Mouse (Mus musculus) cerebellum, adult 2 months (tissue): Measurements from ENCODE around the gene Smtnl2. TPM values are rescaled to one million over a fixed set of nuclear protein-coding genes. Genes with fewer than 3 reads are reported as not detected.

Experiments
- DNase-seq, 2 experiments: peaks; one replicate each; pipeline ENCODE4 v3.0.0; 2021
- H3K27ac ChIP-seq: fragments of 200-500 bp; 2 replicates; pipeline ENCODE4 v1.5.1; 2012; ENCODE audit warnings: low read length, control low read depth, inconsistent platforms; ENCODE audit not compliant: insufficient read depth
- H3K27me3 ChIP-seq: fragments of 200-500 bp; 2 replicates; pipeline ENCODE4 v1.6.1; 2012; ENCODE audit warnings: inconsistent platforms, mild to moderate bottlenecking, low read length, moderate library complexity; ENCODE audit not compliant: control insufficient read depth, insufficient read depth
- H3K4me1 ChIP-seq: fragments of 200-500 bp; 2 replicates; pipeline ENCODE4 v1.6.1; 2011; ENCODE audit warnings: low read length; ENCODE audit not compliant: control insufficient read depth, insufficient read depth
- H3K4me3 ChIP-seq: fragments of 200-500 bp; replicated peaks from 2 replicates; pipeline ENCODE3; 2011; ENCODE audit warnings: mild to moderate bottlenecking, low read depth, low read length, control low read depth; ENCODE audit not compliant: insufficient read depth
- CTCF ChIP-seq: fragments of 200-500 bp; IDR thresholded peaks from 2 replicates; pipeline ENCODE4 v1.5.1; 2011; ENCODE audit warnings: low read depth, mild to moderate bottlenecking, control low read depth, low read length, moderate library complexity, borderline replicate concordance; ENCODE audit not compliant: insufficient read depth
- POLR2A ChIP-seq: fragments of 200-500 bp; IDR thresholded peaks from 2 replicates; pipeline ENCODE4 v1.6.1; 2011; ENCODE audit warnings: low read length, control low read depth, borderline replicate concordance; ENCODE audit not compliant: insufficient read depth
- WGBS: fragments of 180-500 bp; shearing (Covaris S2); methylation state at CpG from one replicate; pipeline ENCODE4 v1.1.7; 2018; 5-methylcytosine and 5-hydroxymethylcytosine counted together
- polyA plus RNA-seq: library from polyadenylated mRNA; depleted of rRNA; stranded (reverse); fragments of >200 nt; gene quantifications from 2 replicates; pipeline ENCODE4 v1.2.3, GENCODE M21; 2012

Smtnl2 gene
- polyA plus RNA-seq, 1 experiment: 1.6 TPM

- H3K4me1 ChIP-seq: no peaks in the 10 kb centered on the region
- no peaks in the 10 kb centered on the region for H3K27me3 ChIP-seq
- H3K27ac ChIP-seq: no peak overlapping the region
- 37% methylated on average over 8 of the region's 8 CpGs for WGBS
- no peak overlapping the region for H3K4me3 ChIP-seq
- TF ChIP-seq CTCF (no peak), POLR2A (no peak)
- no peak for DNase-seq
These were observed 6.7 kb upstream of the Smtnl2 start for GRCm38 (mm10) chr11:72418227-72418626.

- no peak overlapping the region for H3K27ac ChIP-seq
- no peak overlapping the region for H3K4me3 ChIP-seq
- WGBS: 42% methylated on average over 4 of the region's 4 CpGs
- no peaks in the 10 kb centered on the region for H3K4me1 ChIP-seq
- DNase-seq: no peak
- TF ChIP-seq POLR2A: no peak
- no peak for TF ChIP-seq CTCF
- no peaks in the 10 kb centered on the region for H3K27me3 ChIP-seq
These were observed 5.9 kb upstream of the Smtnl2 start for GRCm38 (mm10) chr11:72417376-72417775.

GRCm38 (mm10) chr11:72416666-72417065, 5.2 kb upstream of the Smtnl2 start:
- H3K27ac ChIP-seq: no peak overlapping the region
- TF ChIP-seq CTCF: no peak
- no peak for DNase-seq
- 86% methylated on average over 5 of the region's 5 CpGs for WGBS
- H3K4me1 ChIP-seq: no peaks in the 10 kb centered on the region; the same call in 1 of the 2 replicates
- H3K27me3 ChIP-seq: no peaks in the 10 kb centered on the region
- no peak overlapping the region for H3K4me3 ChIP-seq

- DNase-seq: no peak
- Histone ChIP-seq H3K4me3 (no peak overlapping the region), H3K27me3 (no peaks in the 10 kb centered on the region; the same call in 1 of the 2 replicates), H3K4me1 (no peaks in the 10 kb centered on the region; the same call in 1 of the 2 replicates), H3K27ac (no peak overlapping the region)
- 87% methylated on average over 8 of the region's 8 CpGs for WGBS
- no peak for TF ChIP-seq CTCF
- TF ChIP-seq POLR2A: no peak
These were observed 3.6 kb upstream of the Smtnl2 start for GRCm38 (mm10) chr11:72415155-72415554.

GRCm38 (mm10) chr11:72413601-72414190, 2.2 kb upstream of the Smtnl2 start:
- 83% methylated on average over 5 of the region's 5 CpGs for whole genome bisulfite sequencing
- no peak for DNase-seq
- H3K27ac ChIP-seq: no peak overlapping the region
- H3K4me1 ChIP-seq: no peaks in the 10 kb centered on the region; the same call in 1 of the 2 replicates
- H3K27me3 ChIP-seq: no peaks in the 10 kb centered on the region; the same call in 1 of the 2 replicates
- H3K4me3 ChIP-seq: no peak overlapping the region
- no peak for TF ChIP-seq CTCF
- no peak for TF ChIP-seq POLR2A

- Histone ChIP-seq H3K4me3 (no peak overlapping the region), H3K27me3 (no peaks in the 10 kb centered on the region; the same call in 1 of the 2 replicates), H3K4me1 (no peaks in the 10 kb centered on the region; the same call in 1 of the 2 replicates), H3K27ac (no peak overlapping the region)
- DNase-seq: no peak
- TF ChIP-seq CTCF (no peak), POLR2A (no peak)
- 47% methylated on average over 7 of the region's 7 CpGs for WGBS
These were observed 1.5 kb upstream of the Smtnl2 start for GRCm38 (mm10) chr11:72413016-72413415.

GRCm38 (mm10) chr11:72411945-72412344, 432 bp upstream of the Smtnl2 start:
- no peak overlapping the region for H3K4me3 ChIP-seq
- no peak overlapping the region for H3K27ac ChIP-seq
- no peak for TF ChIP-seq POLR2A
- no peak for TF ChIP-seq CTCF
- no peak for DNase-seq
- no peaks in the 10 kb centered on the region; the same call in 1 of the 2 replicates for H3K4me1 ChIP-seq
- no peaks in the 10 kb centered on the region; the same call in 1 of the 2 replicates for H3K27me3 ChIP-seq
- WGBS: 50% methylated on average over 9 of the region's 9 CpGs

GRCm38 (mm10) chr11:72410521-72411092, 906 bp downstream of the Smtnl2 start:
- TF ChIP-seq CTCF: no peak
- TF ChIP-seq POLR2A: no peak
- H3K4me1 ChIP-seq: no peaks in the 10 kb centered on the region; the same call in 1 of the 2 replicates
- 4% methylated on average over 25 of the region's 25 CpGs for WGBS
- H3K27me3 ChIP-seq: no peaks in the 10 kb centered on the region; the same call in 1 of the 2 replicates
- H3K4me3 ChIP-seq: no peak overlapping the region
- no peak for DNase-seq
- no peak overlapping the region for H3K27ac ChIP-seq
